Mouse (Mus musculus): ENCODE measurements around the gene Cmss1. TPM values are rescaled to one million over a fixed set of nuclear protein-coding genes. Genes with fewer than 3 reads are reported as not detected.

The Cmss1 gene
- total RNA-seq, 2 experiments from 2014 or later = 16.2 to 16.3 TPM

- no peak for DNase-seq (ENCODE audit: low spot score in 2 of 2)
- Histone ChIP-seq H3K27ac (no peak overlapping the region), H3K4me3 (no peak overlapping the region)
- TF ChIP-seq CTCF (conservative IDR thresholded peaks at IDR 0.05) = no peak
These were observed 327.6 kb downstream of the Cmss1 start for GRCm38 (mm10) chr16:57278976-57279626.

- no peak for TF ChIP-seq CTCF (conservative IDR thresholded peaks at IDR 0.05)
- no peak overlapping the region for H3K27ac ChIP-seq
These were observed 336.9 kb downstream of the Cmss1 start for GRCm38 (mm10) chr16:57269751-57270150.

GRCm38 (mm10) chr16:57268058-57268841 lies 338.4 kb downstream of the Cmss1 start:
- peak; percentile 67 to 70 for DNase-seq (ENCODE audit: low spot score in 2 of 2)
- no peak for TF ChIP-seq CTCF (conservative IDR thresholded peaks at IDR 0.05)
- H3K27ac ChIP-seq = 0 out of 2 replicates have a peak overlapping the region, but pooled peaks have one; percentile 32
- no peak overlapping the region for H3K4me3 ChIP-seq

More at GRCm38 (mm10) chr16:57269751-57270150, 336.9 kb downstream of the Cmss1 start:
- no peak overlapping the region for H3K4me3 ChIP-seq
- no peak for DNase-seq (ENCODE audit: low spot score in 2 of 2)

GRCm38 (mm10) chr16:57267068-57267467 lies 339.6 kb downstream of the Cmss1 start:
- TF ChIP-seq CTCF (conservative IDR thresholded peaks at IDR 0.05) = no peak
- DNase-seq (ENCODE audit: low spot score in 2 of 2) = no peak
- no peak overlapping the region for H3K27ac ChIP-seq
- no peak overlapping the region for H3K4me3 ChIP-seq

- Histone ChIP-seq H3K27ac (no peak overlapping the region), H3K4me3 (no peak overlapping the region)
- DNase-seq (ENCODE audit: low spot score in 2 of 2) = no peak
- no peak for TF ChIP-seq CTCF (conservative IDR thresholded peaks at IDR 0.05)
These were observed 346.5 kb downstream of the Cmss1 start for GRCm38 (mm10) chr16:57260152-57260551.

GRCm38 (mm10) chr16:57259356-57260083 lies 347.1 kb downstream of the Cmss1 start:
- TF ChIP-seq CTCF (conservative IDR thresholded peaks at IDR 0.05) = no peak
- Histone ChIP-seq H3K4me3 (no peak overlapping the region), H3K27ac (no peak overlapping the region)
- DNase-seq (ENCODE audit: low spot score in 2 of 2) = no peak

Other genes starting within 250 kb of the Cmss1 start
- under 1 TPM; 0.34 to 0.69 TPM for gene Col8a1, start 147.9 kb upstream of the Cmss1 start, total RNA-seq (2021)